Mouse (Mus musculus): Measurements from ENCODE around the gene 4933407L21Rik. TPM values are rescaled to one million over a fixed set of nuclear protein-coding genes. Genes with fewer than 3 reads are reported as not detected.

Gene 4933407L21Rik
- polyA plus RNA-seq, 1 experiment from 2014 or later: not detected

- Histone ChIP-seq H3K9me3 (replicated peaks) (no peaks in the 10 kb centered on the region), H3K27me3 (ENCODE audit: low read depth, poor library complexity, severe bottlenecking) (no peaks in the 10 kb centered on the region), H3K36me3 (no peaks in the 10 kb centered on the region), H3K4me1 (no peaks in the 10 kb centered on the region), H3K27ac (no peak overlapping the region), H3K4me3 (no peak overlapping the region)
- 74% methylated on average over 5 of the region's 5 CpGs for WGBS
- DNase-seq (ENCODE audit: low spot score): no peak
Observed at GRCm38 (mm10) chr1:85922865-85923211, 5.4 kb upstream of the 4933407L21Rik start.

DNA sequence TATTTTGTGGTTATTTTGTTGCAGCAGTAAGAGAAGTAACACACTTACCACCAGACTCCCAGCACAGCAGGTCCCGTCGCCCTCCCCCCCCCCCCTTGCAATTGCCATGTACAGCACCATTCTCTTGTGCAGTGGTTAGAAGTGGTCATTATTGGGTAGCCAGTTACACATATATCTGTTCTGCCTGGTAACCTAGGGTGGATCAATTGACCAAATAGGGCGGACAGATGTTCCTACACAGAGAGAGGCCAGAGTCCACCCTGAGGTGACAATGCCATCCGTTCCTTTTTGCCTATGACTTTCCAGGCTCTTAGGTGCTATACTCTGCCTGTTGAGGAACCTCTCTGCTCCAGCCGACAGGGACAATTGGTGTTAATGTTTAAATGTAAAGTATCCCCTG lies 3.1 kb upstream of the 4933407L21Rik start:
- Histone ChIP-seq H3K4me1 (peaks cover 11% of the 10 kb centered on the region), H3K27me3 (ENCODE audit: low read depth, poor library complexity, severe bottlenecking) (no peaks in the 10 kb centered on the region), H3K27ac (no peak overlapping the region), H3K36me3 (no peaks in the 10 kb centered on the region), H3K9me3 (replicated peaks) (no peaks in the 10 kb centered on the region), H3K4me3 (no peak overlapping the region)
- 80% methylated on average over 5 of the region's 5 CpGs for WGBS
- no peak for DNase-seq (ENCODE audit: low spot score)

- H3K27ac ChIP-seq: no peak overlapping the region
- DNase-seq (ENCODE audit: low spot score): no peak
- WGBS: 77% methylated on average over 4 of the region's 4 CpGs
Observed at GRCm38 (mm10) chr1:85928688-85929065, 394 bp downstream of the 4933407L21Rik start.

GRCm38 (mm10) chr1:85929406-85929805 lies 1.1 kb downstream of the 4933407L21Rik start:
- no peaks in the 10 kb centered on the region for H3K36me3 ChIP-seq
- 86% methylated on average over 6 of the region's 6 CpGs for WGBS
- no peaks in the 10 kb centered on the region for H3K27me3 ChIP-seq (ENCODE audit: low read depth, poor library complexity, severe bottlenecking)
- no peak overlapping the region for H3K27ac ChIP-seq
- no peaks in the 10 kb centered on the region for H3K9me3 ChIP-seq (replicated peaks)
- H3K4me3 ChIP-seq: no peak overlapping the region
- peaks cover 31% of the 10 kb centered on the region for H3K4me1 ChIP-seq
- DNase-seq (ENCODE audit: low spot score): no peak

More at GRCm38 (mm10) chr1:85928688-85929065, 394 bp downstream of the 4933407L21Rik start:
- H3K4me3 ChIP-seq: no peak overlapping the region
- no peaks in the 10 kb centered on the region for H3K9me3 ChIP-seq (replicated peaks)
- no peaks in the 10 kb centered on the region for H3K36me3 ChIP-seq
- no peaks in the 10 kb centered on the region for H3K27me3 ChIP-seq (ENCODE audit: low read depth, poor library complexity, severe bottlenecking)
- peaks cover 23% of the 10 kb centered on the region for H3K4me1 ChIP-seq

DNA sequence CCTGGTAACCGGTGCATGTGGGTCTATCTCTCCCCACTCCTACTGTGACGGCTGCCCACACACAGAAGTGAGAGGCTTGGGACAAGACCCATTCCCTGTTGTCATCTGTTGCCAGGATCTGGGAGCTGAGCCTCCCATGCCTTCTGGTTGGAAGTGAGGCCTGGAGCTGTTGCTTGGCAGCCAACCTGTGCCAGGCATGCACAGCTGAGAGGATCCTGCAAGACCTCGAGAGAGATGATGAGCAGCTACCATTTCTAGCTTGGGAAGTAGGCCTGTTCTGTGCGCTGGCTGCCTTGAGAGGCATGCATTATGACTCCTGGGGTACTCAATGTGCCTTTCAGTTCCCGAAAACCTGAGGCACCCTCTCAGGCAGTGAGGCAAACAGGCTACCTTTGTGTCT lies 2.9 kb downstream of the 4933407L21Rik start:
- Histone ChIP-seq H3K27ac (no peak overlapping the region), H3K9me3 (replicated peaks) (no peaks in the 10 kb centered on the region), H3K4me3 (no peak overlapping the region), H3K36me3 (no peaks in the 10 kb centered on the region), H3K4me1 (peaks cover 35% of the 10 kb centered on the region), H3K27me3 (ENCODE audit: low read depth, poor library complexity, severe bottlenecking) (no peaks in the 10 kb centered on the region)
- WGBS: 89% methylated on average over 5 of the region's 5 CpGs
- no peak for DNase-seq (ENCODE audit: low spot score)

DNA sequence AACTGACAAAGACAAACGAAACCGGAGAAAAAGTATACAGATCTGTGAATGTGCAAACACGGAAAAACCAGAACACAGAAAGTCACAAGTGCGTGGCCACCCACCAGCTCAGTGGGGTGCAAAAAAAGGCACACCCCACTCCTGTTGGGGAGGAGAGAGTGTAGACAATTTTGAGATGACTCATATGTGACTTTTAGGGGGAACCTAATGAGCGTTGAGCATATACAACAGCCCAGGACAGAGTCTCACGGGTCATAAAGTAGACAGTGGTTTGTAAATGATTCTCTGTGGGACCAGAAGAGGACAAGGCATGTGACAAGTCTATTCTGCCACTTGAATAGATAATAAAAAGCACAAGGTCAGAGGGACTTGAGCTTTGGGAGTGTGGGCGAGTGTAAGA lies 4.9 kb downstream of the 4933407L21Rik start:
- no peaks in the 10 kb centered on the region for H3K36me3 ChIP-seq
- H3K4me3 ChIP-seq: peak overlapping the region; percentile 35
- WGBS: 26% methylated on average over 7 of the region's 7 CpGs
- peaks cover 32% of the 10 kb centered on the region for H3K4me1 ChIP-seq
- H3K9me3 ChIP-seq (replicated peaks): no peaks in the 10 kb centered on the region
- no peaks in the 10 kb centered on the region for H3K27me3 ChIP-seq (ENCODE audit: low read depth, poor library complexity, severe bottlenecking)
- DNase-seq (ENCODE audit: low spot score): no peak
- H3K27ac ChIP-seq: peak overlapping the region; percentile 62; the same call in 1 of the 2 replicates

DNA sequence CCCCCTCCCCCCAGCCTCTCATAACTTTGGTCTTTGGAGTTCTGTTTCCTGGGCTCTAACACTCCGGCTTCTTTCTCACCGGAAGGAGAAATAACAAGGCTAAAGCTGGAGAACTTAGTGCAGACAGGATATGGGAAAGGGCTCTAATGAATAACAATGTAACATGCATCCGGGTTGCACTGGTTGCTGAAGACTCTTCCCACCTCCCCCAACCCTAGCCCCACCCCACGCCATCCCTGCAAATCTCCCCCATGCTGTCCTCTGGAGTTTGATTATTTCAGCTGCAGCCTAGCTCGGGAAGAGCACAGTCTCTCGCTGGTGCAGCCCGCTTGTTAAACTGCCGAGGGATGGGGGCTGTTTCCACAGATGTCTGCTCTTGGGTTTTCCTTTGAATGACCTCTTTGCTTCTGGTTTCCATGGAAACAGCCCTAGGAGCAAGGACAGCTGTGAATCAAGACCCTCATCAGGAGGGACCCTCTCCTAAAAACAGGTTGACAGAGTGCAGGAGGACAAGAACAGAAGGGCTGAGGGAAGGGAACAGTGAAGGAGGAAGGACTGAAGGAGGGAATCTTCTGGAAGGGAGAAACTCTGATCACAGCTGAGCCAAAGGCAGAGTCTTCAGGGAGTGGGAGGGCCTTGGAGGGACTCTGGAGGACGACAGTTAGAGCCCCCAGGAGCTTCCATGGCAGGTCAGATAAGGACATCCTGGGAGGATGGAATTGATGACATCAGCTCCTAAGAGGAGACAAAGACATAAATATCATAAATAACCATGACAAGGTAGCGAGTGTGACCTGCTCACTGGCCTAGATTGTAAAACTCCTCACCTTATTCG lies 5.6 kb downstream of the 4933407L21Rik start:
- DNase-seq (ENCODE audit: low spot score): peak; percentile 54
- Histone ChIP-seq H3K4me3 (peak overlapping the region; percentile 35), H3K9me3 (replicated peaks) (no peaks in the 10 kb centered on the region), H3K36me3 (no peaks in the 10 kb centered on the region), H3K27ac (peak overlapping the region; percentile 62), H3K27me3 (ENCODE audit: low read depth, poor library complexity, severe bottlenecking) (no peaks in the 10 kb centered on the region), H3K4me1 (peaks cover 25% of the 10 kb centered on the region)
- 12% methylated on average over 11 of the region's 11 CpGs for WGBS

- WGBS: 10% methylated on average over 7 of the region's 7 CpGs
- Histone ChIP-seq H3K4me3 (no peak overlapping the region), H3K36me3 (no peaks in the 10 kb centered on the region), H3K27ac (no peak overlapping the region), H3K4me1 (peaks cover 24% of the 10 kb centered on the region), H3K27me3 (ENCODE audit: low read depth, poor library complexity, severe bottlenecking) (no peaks in the 10 kb centered on the region), H3K9me3 (replicated peaks) (no peaks in the 10 kb centered on the region)
- DNase-seq (ENCODE audit: low spot score): no peak
Observed at GRCm38 (mm10) chr1:85934560-85934959, 6.3 kb downstream of the 4933407L21Rik start.

DNA sequence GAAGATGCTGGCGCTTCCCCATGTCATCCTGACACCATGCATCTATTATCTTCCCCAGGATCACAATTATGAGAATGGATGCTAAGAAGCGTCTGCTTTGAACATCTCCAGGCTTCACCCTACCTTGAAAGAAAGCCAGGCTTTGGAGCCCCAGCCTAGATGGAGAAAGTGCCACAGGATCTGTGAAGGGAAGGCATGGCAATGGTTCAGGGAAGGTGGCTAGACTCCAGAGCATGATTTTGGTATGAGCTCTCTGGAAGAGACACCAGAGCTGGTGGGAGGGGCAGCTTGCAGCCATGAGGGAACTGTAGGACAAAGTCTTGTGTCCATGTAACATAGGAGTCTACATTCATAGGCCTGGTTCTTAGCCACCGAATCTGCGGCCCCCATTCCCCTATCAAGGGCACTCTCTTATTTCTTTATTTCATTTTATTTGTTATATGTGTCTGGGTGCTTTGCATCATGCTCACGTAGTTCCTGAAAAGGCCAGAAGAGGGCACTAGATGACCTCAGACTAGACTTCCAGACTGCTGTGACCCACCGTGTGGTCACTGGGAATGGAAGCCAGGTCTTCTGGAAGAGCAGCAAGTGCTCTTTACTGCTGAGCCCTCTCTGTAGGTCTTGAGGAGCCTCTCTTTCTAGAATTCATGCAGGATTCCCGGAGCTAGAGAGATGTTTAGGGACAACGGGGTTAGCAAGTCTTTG lies 7.0 kb downstream of the 4933407L21Rik start:
- peak; percentile 51 for DNase-seq (ENCODE audit: low spot score)
- Histone ChIP-seq H3K27ac (no peak overlapping the region), H3K4me1 (peaks cover 24% of the 10 kb centered on the region), H3K4me3 (no peak overlapping the region), H3K36me3 (no peaks in the 10 kb centered on the region), H3K27me3 (ENCODE audit: low read depth, poor library complexity, severe bottlenecking) (no peaks in the 10 kb centered on the region), H3K9me3 (replicated peaks) (no peaks in the 10 kb centered on the region)
- 46% methylated on average over 8 of the region's 8 CpGs for WGBS

DNA sequence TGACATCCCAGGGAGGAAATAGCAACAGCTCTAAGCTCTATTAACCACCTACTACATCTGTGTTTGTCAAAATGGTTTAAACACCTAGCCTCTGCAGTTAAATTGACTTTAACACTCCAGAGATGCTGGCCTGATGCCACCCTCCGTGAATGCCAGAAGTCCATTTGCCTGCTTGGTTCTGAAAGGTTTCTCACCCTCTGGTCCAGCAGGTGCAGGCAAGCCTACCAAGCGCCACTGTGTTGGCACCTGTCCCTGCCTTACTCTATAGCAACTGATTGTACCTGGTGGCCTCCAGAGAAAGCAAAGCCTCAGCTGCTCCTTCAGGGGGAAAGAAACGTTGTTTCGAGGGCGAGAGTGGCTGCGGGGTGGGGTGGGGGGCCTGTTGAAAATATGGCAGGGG lies 8.0 kb downstream of the 4933407L21Rik start:
- H3K27me3 ChIP-seq (ENCODE audit: low read depth, poor library complexity, severe bottlenecking): no peaks in the 10 kb centered on the region
- no peak overlapping the region for H3K27ac ChIP-seq
- H3K4me3 ChIP-seq: no peak overlapping the region
- H3K36me3 ChIP-seq: no peaks in the 10 kb centered on the region
- H3K4me1 ChIP-seq: peaks cover 24% of the 10 kb centered on the region
- H3K9me3 ChIP-seq (replicated peaks): no peaks in the 10 kb centered on the region
- WGBS: 76% methylated on average over 6 of the region's 6 CpGs
- DNase-seq (ENCODE audit: low spot score): no peak

DNA sequence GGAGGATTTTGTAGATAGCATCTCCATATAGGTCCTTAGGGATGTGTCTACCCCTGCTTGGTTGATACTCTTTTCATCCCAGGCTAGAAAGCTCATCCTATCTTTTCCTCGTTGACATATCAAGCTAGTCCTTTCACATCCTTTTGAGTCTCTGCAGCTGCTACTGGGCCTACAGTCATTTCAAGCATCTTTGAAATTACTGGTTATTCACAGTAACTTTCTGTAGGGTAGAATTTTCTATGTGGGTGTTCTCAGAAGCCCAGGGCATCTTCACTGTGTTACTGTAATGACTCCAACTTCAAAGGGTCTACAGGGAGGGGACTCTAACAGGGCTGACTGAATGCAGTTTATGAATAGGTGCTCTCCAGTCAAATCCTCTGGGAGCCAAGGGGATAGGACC lies 9.0 kb downstream of the 4933407L21Rik start:
- no peaks in the 10 kb centered on the region for H3K9me3 ChIP-seq (replicated peaks)
- no peaks in the 10 kb centered on the region for H3K27me3 ChIP-seq (ENCODE audit: low read depth, poor library complexity, severe bottlenecking)
- no peak overlapping the region for H3K27ac ChIP-seq
- peaks cover 23% of the 10 kb centered on the region for H3K4me1 ChIP-seq
- no peaks in the 10 kb centered on the region for H3K36me3 ChIP-seq
- no peak for DNase-seq (ENCODE audit: low spot score)
- H3K4me3 ChIP-seq: no peak overlapping the region
- WGBS: 69% methylated on average over 1 of the region's 1 CpGs

GRCm38 (mm10) chr1:85942318-85942717 lies 14.0 kb downstream of the 4933407L21Rik start:
- Histone ChIP-seq H3K4me3 (no peak overlapping the region), H3K9me3 (replicated peaks) (no peaks in the 10 kb centered on the region), H3K36me3 (no peaks in the 10 kb centered on the region), H3K27ac (no peak overlapping the region), H3K4me1 (no peaks in the 10 kb centered on the region), H3K27me3 (ENCODE audit: low read depth, poor library complexity, severe bottlenecking) (no peaks in the 10 kb centered on the region)
- DNase-seq (ENCODE audit: low spot score): no peak
- WGBS: 86% methylated on average over 8 of the region's 8 CpGs

DNA sequence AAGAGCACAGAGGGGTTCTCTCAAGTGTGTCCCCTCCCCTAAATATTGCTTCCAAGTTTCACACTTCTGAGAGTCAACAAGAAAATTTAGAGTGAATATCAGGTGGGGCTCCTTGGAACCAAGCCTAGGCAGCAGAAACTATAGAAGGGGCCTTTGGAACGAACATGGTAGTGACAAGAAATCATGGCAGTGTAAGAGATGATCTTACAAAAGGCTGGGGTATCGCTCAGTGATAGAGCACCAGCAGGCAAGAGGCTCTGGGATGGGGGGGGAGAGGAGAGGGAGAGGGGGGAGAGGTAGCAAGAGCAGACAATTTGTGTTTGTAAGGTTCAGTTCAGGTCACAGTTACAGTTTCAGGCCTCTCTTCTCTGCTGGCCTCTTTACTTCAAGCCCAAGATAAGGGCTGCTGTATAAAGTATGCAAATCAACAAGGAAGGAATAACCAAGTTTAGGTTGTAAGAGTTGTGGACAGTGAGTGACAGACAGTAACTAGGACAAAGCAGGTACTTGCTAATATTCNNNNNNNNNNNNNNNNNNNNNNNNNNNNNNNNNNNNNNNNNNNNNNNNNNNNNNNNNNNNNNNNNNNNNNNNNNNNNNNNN lies 20.9 kb downstream of the 4933407L21Rik start:
- H3K4me3 ChIP-seq: no peak overlapping the region
- no peak overlapping the region for H3K27ac ChIP-seq
- WGBS: 94% methylated on average over 2 of the region's 2 CpGs
- DNase-seq (ENCODE audit: low spot score): no peak
- H3K36me3 ChIP-seq: no peaks in the 10 kb centered on the region
- no peaks in the 10 kb centered on the region for H3K9me3 ChIP-seq (replicated peaks)
- no peaks in the 10 kb centered on the region for H3K4me1 ChIP-seq
- H3K27me3 ChIP-seq (ENCODE audit: low read depth, poor library complexity, severe bottlenecking): no peaks in the 10 kb centered on the region

Data from limb, embryonic 10.5 days (tissue).